Mouse (Mus musculus) CD8-positive naive resting alpha-beta T cell, adult 2 months (primary cell): Measurements from ENCODE around the gene 1700102P08Rik.

Experiments used
- DNase-seq, 2 experiments: peaks; one replicate each; pipeline ENCODE4 v3.0.0; 2022; ENCODE audit warnings: low read depth in 2 of 2, low spot score in 2 of 2

Gene 1700102P08Rik

GRCm38 (mm10) chr9:108459939-108460318, 67.3 kb downstream of the 1700102P08Rik start:
- no peak for DNase-seq
